Mouse (Mus musculus): ENCODE measurements around the gene Gosr1. TPM values are rescaled to one million over a fixed set of nuclear protein-coding genes. Genes with fewer than 3 reads are reported as not detected.
"Not testable (repeated sequence)": the region's sequence is repeated elsewhere in the genome, so short reads cannot be mapped to it uniquely, and the experiment has no call there.

Gosr1 gene
- 10 to 100 TPM; 51.8 to 52.4 TPM for total RNA-seq (2021)
- long read RNA-seq, experiment 1, full-length matches to known transcripts = 51 of 60 reads
- long read RNA-seq, experiment 1, partial matches to known transcripts = 6 of 60 reads
- long read RNA-seq, experiment 1, other reads (novel, unspliced or antisense) = 3 of 60 reads
- long read RNA-seq, experiment 2, full-length matches to known transcripts = 43 of 51 reads
- long read RNA-seq, experiment 2, partial matches to known transcripts = 0 of 51 reads
- long read RNA-seq, experiment 2, other reads (novel, unspliced or antisense) = 8 of 51 reads

DNA sequence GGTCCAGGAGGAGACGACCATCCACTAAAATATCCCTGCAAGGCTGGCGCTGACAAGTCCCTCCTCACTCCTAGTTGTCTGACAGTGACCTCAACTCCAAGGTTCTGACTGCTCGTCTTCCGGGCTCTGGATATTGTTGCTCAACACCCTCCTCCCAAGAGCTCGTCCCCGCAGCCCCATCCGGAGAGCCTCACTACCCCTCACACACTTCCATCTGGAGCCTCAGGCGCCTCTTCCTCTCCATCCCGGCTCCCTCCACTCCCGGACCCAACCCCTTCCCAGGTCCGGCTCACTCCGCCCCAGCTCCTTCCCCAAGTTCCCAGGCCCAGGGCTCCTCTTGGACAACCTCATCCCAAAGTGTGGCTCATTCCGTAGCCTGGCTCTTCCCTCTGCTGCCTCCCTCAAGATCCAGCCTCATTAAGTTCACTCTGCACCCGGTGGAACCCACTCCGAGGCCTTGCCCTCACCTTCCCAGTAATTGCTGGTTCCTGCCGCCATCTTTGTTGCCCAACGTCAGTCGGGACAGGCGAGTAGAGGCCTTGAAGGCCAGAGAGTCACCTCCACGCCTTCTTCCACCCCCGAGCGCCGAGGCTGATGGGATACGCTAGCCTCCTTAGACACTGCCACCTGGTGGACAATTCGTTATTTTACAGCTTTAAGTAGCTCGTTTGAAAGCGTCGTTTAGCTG is at the start of gene Gosr1:
Gosr1 (minus strand) TSS at position 527 of the 688 bp plus-strand sequence.
- peak; percentile 87 to 97 for DNase-seq (ENCODE audit: low spot score in 2 of 2)

DNA sequence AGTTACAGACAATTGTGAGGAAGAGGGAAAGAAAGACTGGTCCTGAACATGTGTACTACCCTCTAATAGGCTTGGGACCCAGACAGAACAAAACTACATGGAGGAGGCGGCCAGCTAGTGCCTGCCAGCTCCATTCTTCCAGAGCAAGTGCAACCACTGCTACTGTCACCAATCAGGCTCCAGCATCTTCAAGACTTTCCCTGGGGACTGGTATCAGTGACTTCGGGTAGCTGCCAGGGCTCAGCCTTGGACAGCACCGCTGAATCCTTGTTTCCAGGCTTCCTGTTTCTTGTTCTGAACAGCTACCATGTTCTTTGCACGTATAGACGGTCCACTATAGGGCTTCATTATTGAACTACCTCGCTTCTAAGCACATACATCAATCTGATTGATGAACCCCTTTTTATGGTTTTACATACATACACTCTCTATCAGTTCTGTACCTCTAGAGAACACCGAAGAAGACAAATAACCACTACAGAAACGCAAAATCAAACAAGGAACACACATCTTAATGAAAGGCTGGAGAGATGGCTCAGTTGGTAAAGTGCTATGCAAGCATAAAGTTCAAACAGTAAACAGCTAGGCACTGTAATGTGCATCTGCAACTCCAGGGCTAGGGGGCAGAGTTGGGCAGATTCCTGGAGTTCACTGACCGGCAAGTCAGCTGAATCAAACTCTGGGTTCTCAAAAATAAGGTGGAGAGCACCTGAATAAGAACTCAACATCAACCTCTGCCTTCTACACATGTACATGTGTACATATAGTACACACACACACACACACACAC is 47.5 kb upstream of the Gosr1 start:
- DNase-seq (ENCODE audit: low spot score in 2 of 2) = no peak

DNA sequence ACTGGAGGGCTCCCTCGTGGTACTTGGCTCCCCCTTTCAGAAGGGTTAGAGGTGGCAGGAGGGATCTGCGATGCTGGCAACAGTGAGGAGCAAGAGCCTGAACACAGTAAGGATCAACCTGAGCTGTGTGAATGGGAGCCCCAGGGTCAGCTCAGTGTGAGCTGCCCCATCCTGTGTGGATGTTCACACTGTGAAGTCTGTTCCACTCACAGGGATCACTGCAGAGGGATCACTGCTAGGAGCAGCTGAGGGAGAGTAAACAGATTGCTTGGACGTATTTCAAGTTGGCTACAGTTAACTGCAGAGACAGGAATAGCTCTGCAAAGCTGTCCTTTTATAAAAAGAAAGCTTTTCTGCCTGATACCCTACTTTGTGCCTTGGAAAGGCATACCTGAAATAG is 46.1 kb upstream of the Gosr1 start:
- peak; percentile 29 to 83 for DNase-seq (ENCODE audit: low spot score in 2 of 2)

DNA sequence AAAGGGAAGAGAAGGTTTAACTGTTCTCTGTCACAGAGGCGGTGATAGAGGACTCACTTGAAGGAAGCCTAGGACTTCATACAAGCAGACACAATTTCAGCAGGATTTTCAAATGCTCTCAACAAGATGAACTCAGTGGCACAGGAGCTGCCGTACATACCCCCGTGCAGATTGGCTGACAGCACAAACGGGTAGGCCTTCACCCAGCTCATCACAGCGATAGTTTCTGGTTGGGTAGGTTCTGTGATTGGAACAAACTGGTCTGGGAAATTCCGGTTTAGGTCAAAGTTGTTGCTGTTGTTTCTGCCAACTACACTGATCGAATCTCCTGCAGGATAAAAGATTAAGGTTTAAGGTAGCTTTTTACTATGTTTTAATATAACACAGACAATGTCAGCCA is 45.2 kb upstream of the Gosr1 start:
- DNase-seq (ENCODE audit: low spot score in 2 of 2) = no peak

DNA sequence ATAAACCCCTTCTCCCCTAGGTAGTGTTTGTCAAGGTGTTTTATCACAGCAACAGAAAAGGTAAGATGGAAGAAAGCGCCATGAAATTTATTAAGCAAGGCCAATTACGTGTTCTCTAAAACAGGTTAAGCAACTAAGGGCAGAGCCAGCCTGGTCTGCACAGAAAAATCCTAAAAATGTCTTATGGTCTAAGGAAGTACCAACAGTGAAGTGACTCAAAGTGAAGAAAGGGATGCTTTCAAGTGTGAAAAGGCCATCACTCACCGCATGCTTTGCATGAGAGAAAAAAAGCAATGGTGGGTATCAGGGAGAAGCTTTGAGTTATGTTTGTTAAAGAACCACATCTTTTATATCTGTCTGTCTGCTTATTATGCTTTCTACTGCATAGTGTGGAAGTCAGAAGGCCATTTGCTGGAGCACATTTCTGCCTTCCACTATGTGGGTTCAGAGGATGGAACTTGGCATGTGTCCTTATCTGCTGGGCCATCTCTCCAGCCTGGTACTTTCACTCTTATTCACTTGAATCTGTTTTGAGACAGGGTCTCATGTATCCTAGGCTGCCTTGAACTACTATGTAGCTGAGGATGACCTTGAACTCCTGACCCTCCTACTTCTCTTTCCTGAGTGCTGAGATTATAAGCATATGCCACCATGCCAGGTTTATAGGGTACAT is 43.8 kb upstream of the Gosr1 start:
- no peak for DNase-seq (ENCODE audit: low spot score in 2 of 2)

DNA sequence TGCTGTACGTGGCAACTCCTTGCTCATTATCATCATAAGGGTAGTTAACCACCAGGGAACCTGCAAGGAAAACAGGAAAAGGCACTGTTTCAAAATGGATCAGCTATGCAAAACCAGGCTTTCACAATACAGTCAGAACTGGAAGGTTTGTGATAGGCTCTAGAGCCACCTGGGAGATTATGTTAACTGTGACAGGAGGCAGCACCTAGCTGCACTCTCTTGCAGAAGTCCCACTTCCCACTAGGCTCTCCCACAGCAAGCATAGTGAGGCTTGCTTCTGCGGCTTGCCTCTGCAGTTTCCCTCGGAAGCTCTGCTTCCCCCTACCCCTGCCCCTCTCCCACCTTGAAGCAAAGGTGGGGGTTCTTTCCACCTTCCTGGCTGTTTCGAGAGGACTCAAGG is 42.6 kb upstream of the Gosr1 start:
- no peak for DNase-seq (ENCODE audit: low spot score in 2 of 2)

DNA sequence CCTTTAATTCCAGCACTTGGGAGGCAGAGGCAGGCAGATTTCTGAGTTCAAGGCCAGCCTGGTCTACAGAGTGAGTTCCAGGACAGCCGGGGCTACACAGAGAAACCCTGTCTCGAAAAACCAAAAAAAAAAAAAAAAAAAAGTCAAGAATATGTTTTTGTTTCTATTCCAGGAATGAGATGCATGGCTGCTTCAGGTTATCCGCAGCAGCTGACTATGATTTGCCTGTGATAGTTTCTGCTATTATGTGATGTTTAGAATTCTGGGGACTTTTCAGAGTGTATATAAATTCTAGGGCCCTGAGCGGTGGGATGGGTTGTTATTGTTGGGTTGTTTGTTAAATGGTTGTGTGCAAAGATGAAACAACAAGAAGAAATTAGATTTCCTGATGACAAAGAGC is 41.7 kb upstream of the Gosr1 start:
- not testable (repeated sequence) for DNase-seq (ENCODE audit: low spot score in 2 of 2)

DNA sequence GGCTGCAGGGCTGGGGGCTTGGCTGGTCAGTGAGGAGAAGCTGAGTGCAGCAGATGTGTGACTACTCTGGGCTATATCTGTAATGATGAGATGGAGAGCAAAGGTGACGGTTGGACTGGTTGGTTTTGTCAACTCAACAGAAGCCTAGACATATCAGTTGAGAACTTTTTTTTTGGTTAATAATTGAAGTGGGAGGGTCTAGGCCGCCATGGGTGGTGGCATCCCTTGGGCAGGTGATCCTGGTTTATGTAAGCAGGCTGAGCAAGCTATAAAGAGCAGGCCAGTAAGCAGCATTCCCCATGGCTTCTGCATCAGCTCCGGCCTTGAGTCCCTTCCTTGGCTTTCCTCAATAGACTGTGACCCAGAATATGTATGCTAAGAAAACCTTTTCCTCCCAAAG is 39.9 kb upstream of the Gosr1 start:
- no peak for DNase-seq (ENCODE audit: low spot score in 2 of 2)

DNA sequence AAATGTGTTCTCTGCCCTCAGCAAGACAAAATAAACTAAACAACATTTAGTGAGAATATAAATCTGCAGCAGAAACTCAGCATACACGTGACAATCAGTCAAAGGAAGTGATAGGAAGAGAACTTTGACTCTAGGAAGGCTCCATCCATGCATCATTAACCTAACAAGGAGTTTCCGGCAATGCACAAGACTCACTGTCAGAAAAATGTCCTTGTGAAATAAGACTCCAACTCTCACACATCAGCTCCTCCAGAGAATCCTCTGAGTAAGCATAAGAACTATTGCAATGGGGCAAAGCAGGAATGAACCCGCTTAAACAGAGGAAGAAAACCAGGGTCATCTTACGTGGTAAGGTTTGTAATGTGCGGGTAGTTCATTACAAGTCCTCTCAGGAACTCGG is 33.9 kb upstream of the Gosr1 start:
- no peak for DNase-seq (ENCODE audit: low spot score in 2 of 2)

DNA sequence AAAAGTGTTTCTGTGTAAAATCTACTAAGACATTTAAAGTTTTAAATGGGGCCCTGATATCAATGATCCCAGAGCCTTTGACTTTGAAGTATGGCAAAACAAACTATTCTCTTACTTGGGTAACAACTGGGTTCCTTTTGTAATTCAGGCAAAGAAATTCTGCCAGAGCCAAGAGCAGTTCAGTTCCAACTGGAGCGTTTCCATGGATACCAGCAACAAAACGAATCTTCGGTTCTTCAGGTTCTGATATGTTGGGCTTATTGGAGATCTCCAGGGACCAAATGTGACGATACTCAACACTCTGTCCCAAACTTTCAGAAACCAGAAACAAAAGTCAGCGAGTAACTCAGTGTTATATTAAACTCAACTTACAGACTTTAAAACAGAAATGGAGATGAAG is 31.9 kb upstream of the Gosr1 start:
- DNase-seq (ENCODE audit: low spot score in 2 of 2) = no peak

DNA sequence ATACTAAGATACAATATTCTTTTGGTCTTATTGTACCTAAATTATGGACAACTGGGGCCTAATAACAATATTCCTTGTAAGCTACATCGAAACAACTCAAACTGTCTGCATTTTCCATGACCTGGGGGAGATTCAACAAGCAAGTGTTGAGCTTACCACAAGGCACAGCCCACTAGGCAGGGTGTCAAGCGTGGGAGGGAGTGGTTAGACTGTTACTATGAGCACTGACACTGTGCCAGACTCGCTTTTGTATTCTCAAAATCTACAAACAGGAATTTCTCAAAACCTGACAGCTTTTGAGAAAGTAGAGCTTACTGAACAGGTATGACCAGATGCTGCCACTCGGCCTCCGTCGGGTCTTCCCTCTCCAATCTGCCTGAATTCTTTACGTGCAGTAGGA is 28.0 kb upstream of the Gosr1 start:
- peak in 1 of 2 experiments; percentile 52 for DNase-seq (ENCODE audit: low spot score in 2 of 2)

DNA sequence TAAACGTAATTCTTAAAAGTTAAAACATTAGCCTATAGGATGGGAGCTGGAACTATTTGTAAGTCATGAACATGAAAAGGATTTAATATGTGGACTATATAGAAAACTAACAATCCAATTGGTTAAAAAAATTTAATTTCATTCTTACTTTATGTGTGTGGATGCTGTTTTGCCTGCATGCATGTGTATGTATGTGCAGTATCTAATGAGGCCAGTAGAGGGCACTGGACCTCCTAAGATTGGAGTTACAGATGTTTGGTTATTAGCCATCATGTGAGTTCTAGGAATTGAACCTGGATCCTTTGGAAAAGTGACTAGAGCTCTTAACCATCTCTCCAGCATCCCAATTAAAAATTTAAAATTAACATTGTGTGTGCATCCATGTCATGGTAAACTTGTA is 25.9 kb upstream of the Gosr1 start:
- peak in 1 of 2 experiments; percentile 51 for DNase-seq (ENCODE audit: low spot score in 2 of 2)

DNA sequence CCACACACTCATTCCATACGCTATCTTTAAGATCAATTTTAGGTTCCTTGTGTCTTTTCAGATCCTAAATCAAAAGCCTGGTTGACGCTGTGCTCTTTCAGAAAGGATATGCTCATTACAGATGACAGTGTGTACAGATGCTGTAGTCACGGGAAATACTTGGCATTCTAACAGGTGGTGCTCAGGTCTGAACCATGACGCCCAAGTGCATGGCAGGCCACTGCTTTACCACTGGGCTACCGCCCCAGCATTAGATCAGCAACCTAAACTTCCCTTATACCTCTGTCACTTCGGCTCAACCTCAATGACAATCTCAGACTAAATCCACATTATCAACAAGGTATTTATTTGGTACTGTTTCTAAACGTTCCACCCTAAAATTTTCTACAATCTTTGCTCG is 12.2 kb upstream of the Gosr1 start:
- no peak for DNase-seq (ENCODE audit: low spot score in 2 of 2)

DNA sequence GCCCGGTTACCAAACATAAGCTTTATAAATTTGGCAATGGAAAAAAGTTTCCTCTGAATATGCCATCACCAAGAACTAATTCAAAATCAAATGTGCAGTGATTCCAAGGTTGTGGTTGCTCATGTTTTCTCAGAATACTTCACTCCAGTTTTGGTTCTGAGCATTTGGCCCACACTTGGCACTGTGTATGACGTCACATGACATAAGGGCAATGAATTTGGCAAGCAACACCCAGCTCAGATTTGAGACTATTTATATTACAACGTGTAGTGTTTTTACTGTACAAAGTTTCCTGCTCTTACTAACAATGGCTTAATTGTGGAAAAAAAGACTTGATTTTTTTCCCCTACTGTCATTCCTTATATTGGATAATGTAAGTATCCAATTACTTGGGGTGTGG is 10.4 kb upstream of the Gosr1 start:
- no peak for DNase-seq (ENCODE audit: low spot score in 2 of 2)

DNA sequence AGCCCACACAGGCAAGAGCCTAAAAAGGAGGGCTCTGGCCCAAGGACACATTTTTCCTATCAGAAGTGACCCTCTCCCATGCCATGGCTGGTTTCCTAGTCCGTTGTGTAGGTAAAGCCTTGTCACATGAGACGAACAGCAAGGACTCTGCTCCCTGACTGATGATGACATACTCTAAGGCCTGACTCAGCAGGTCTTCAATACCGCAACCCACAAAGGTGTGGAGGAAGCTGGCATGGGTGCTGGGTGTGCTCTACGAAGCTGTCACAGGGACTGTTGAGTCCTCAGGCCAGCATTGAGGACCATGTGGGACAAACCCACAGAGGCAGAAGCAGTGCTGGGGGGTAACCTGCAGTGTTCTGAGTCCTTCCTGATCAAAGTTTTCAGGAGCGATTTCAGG is 7.2 kb upstream of the Gosr1 start:
- DNase-seq (ENCODE audit: low spot score in 2 of 2) = no peak

DNA sequence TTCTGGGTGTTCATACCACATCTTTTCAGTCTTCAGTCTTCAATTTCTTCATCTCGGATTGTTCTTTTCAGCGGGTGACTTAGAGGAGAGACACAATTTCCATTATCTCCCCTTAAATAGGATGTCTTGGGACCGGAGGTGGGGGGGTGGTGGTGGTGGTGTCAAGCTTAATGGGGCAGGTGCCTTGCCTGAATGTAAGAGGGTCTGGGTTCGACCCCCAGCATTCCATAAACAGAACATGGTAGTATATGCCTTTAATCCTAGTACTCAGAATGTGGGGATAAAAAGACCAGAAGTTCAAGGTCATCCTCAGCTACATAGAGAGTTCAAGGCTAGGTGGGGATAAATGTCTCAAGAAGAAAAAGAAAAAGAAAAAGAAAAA is 353 bp upstream of the Gosr1 start:
- DNase-seq (ENCODE audit: low spot score in 2 of 2) = no peak

DNA sequence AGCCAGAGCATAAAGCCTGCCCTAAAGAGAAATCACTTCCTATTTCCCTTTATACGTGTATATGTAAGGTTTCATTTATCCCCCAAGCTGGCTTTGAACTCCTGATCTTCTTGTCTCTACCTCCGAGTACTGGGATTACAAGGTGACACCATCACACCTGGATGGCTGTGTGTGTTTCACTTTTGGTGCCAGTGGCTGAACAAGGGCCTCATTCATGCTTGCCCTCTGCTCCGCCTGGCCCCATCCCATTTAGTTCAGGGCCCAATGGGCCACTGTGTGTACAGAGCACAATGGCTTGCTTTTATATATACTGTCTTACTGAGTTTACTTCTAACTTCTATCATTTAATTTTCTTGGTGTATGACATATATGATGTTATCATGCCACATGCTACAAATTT is 11.1 kb downstream of the Gosr1 start:
- no peak for DNase-seq (ENCODE audit: low spot score in 2 of 2)

DNA sequence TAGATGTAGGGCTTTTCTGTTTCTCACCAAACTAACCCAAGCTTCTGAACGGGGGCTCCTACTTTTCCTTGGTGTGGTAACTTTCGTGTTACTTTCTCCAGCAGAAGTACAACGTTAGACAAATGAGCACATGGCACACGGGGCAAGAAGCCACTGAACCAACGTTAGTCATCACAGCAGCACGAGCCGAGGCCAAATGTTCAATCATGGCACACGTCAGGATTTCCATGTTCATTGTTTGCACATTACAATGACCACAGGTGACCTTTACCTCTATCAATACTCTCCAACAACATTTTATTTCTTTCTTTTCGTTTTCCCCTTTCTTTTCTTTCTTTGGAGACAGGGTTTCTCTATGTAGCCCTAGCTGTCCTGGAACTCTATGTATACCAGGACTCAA is 14.6 kb downstream of the Gosr1 start:
- DNase-seq (ENCODE audit: low spot score in 2 of 2) = no peak

DNA sequence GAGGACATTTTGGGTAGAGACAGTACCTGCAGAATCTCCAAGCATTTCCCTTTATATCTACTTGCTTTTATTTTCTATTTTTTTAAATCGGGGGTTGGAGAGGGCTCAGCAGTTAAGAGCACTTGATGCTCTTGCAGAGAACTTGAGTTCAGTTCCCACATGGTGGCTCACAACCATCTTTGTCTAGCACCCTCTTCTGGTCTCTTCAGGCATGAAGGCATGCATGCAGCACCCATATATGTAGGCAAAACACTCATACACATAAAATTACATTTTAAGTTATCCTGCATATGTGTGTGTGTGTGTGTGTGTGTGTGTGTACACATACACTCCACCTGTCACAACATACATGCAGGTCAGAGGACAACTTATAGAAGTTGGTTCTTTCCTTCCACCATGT is 17.5 kb downstream of the Gosr1 start:
- no peak for DNase-seq (ENCODE audit: low spot score in 2 of 2)

DNA sequence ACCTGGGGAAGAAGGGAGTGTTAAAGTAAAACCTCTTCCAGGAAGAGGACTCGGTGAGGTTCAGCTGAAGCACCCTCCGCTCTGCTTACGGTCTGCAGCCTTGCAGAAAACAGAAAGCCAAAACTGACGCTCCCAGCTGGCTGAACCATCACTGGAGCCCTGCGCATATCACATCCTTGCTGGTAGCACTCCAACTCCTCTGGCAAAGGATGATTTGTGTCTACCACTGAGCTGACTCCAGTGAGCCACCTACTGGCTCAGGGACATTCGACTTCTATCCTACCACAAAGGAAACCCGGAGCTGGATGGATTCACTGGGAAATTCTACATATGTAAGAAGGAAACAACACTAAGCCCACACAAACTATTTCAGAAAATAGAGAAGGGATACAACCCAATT is 18.8 kb downstream of the Gosr1 start:
- peak in 1 of 2 experiments; percentile 42 for DNase-seq (ENCODE audit: low spot score in 2 of 2)

DNA sequence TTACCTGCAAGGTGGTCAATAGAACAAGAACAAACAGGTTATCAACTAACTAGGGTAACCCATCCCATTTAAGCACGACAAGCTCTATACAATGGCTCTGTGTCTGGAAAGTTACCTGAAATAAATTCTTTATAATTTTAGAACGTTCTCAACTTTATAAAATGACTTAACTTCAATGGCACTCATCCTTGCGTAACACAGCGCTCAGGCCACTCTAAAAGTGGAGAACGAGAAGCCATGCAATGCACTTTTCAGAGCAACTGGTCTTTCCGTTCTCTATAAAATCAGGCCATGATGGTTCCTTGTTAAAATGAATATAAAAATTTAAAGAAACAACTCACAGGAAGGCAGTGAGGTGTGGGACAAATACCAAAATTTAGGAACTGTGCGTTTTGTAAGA is 20.9 kb downstream of the Gosr1 start:
- no peak for DNase-seq (ENCODE audit: low spot score in 2 of 2)

DNA sequence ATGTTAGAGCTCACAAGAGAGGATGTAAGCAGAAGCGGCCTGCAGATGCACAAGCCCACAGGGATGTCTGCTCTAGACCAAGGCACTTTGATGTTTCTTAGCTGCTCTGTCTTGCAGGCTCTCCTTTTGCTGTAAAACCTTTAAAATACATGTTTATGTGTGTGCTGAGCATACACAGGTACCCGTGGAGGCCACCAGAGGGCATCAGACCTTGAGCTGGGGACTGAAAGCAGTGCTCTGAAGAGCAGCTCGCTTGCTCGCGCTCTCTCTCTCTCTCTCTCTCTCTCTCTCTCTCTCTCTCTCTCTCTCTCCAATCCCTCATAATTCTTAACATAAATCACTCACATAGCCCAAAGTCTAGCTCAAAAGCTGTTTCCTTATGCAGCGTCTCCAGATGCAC is 24.3 kb downstream of the Gosr1 start:
- DNase-seq (ENCODE audit: low spot score in 2 of 2) = no peak
